Mouse (Mus musculus): ENCODE measurements at regions not wholly inside any gene's neighbourhood (a gene's known extent, or its start where the extent isn't known, plus 50 kb on each side); places are given as distances from the start of the nearest gene placed in this dataset.

DNA sequence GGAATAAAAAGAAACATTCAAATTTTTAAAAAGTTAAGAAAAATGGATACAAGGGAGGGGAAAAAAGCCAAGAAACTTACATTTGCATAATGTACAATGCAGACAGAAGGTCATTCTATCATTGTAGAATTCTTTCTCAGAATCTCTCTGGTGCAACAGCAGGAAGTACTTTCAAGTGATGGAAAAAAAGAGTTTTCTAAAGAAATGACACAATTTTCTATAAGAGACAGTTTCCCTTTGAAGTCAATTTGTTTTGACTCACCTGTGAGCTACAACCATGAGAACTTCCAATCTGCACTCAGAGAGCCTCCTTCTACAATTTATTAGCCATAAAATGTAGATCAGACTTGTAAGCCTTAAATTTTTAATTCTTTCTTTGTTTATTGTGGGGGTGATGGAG is 181.6 kb upstream of the Trib2 start:
- ATAC-seq (ENCODE audit: insufficient number of reproducible peaks, insufficient read depth, low FRiP score, low read depth), result no peak

GRCm38 (mm10) chr12:15993866-15994265 is 177.1 kb upstream of the Trib2 start:
- H3K27ac ChIP-seq (replicated peaks in 1 of 2; ENCODE audit: control insufficient read depth in 1 of 2, insufficient read depth in 1 of 2, low read depth in 2 of 2, low read length in 2 of 2), result no peak overlapping the region
- H3K27me3 ChIP-seq (ENCODE audit: control insufficient read depth, insufficient read depth, low read length), result no peaks in the 10 kb centered on the region
- H3K4me3 ChIP-seq (ENCODE audit: control insufficient read depth in 1 of 2, insufficient read depth in 1 of 2, low read depth in 1 of 2, low read length in 2 of 2), result no peak overlapping the region
- no peaks in the 10 kb centered on the region for H3K36me3 ChIP-seq (ENCODE audit: control insufficient read depth, insufficient read depth, low read length)
- H3K9ac ChIP-seq (ENCODE audit: low read length), result no peak overlapping the region
- H3K9me3 ChIP-seq (ENCODE audit: control insufficient read depth, low read length), result no peaks in the 10 kb centered on the region
- H3K4me2 ChIP-seq (ENCODE audit: low read length), result no peak overlapping the region
- 83% methylated on average over 3 of the region's 3 CpGs for WGBS
- no peak for ATAC-seq (ENCODE audit: insufficient number of reproducible peaks, insufficient read depth, low FRiP score, low read depth)
- H3K4me1 ChIP-seq (ENCODE audit: control insufficient read depth in 2 of 2, insufficient read depth in 2 of 2, low read length in 2 of 2), result no peaks in the 10 kb centered on the region

More for the DNA sequence above, 181.6 kb upstream of the Trib2 start:
- H3K4me1 ChIP-seq (ENCODE audit: control insufficient read depth in 2 of 2, insufficient read depth in 2 of 2, low read length in 2 of 2), result no peaks in the 10 kb centered on the region
- no peak overlapping the region for H3K9ac ChIP-seq (ENCODE audit: low read length)
- no peaks in the 10 kb centered on the region for H3K9me3 ChIP-seq (ENCODE audit: control insufficient read depth, low read length)
- no peak overlapping the region for H3K4me3 ChIP-seq (ENCODE audit: control insufficient read depth in 1 of 2, insufficient read depth in 1 of 2, low read depth in 1 of 2, low read length in 2 of 2)
- no peak overlapping the region for H3K4me2 ChIP-seq (ENCODE audit: low read length)
- no peak overlapping the region for H3K27ac ChIP-seq (replicated peaks in 1 of 2; ENCODE audit: control insufficient read depth in 1 of 2, insufficient read depth in 1 of 2, low read depth in 2 of 2, low read length in 2 of 2)
- H3K36me3 ChIP-seq (ENCODE audit: control insufficient read depth, insufficient read depth, low read length), result no peaks in the 10 kb centered on the region
- H3K27me3 ChIP-seq (ENCODE audit: control insufficient read depth, insufficient read depth, low read length), result no peaks in the 10 kb centered on the region

- H3K9me3 ChIP-seq (ENCODE audit: control insufficient read depth, low read length), result no peaks in the 10 kb centered on the region
- H3K27me3 ChIP-seq (ENCODE audit: control insufficient read depth, insufficient read depth, low read length), result no peaks in the 10 kb centered on the region
- H3K4me1 ChIP-seq (ENCODE audit: control insufficient read depth in 2 of 2, insufficient read depth in 2 of 2, low read length in 2 of 2), result peaks cover 19 to 26% of the 10 kb centered on the region in 2 experiments
- no peak overlapping the region for H3K4me2 ChIP-seq (ENCODE audit: low read length)
- ATAC-seq (ENCODE audit: insufficient number of reproducible peaks, insufficient read depth, low FRiP score, low read depth), result no peak
- no peak overlapping the region for H3K4me3 ChIP-seq (ENCODE audit: control insufficient read depth in 1 of 2, insufficient read depth in 1 of 2, low read depth in 1 of 2, low read length in 2 of 2)
- no peak overlapping the region for H3K9ac ChIP-seq (ENCODE audit: low read length)
- H3K27ac ChIP-seq (replicated peaks in 1 of 2; ENCODE audit: control insufficient read depth in 1 of 2, insufficient read depth in 1 of 2, low read depth in 2 of 2, low read length in 2 of 2), result no peak overlapping the region; a peak in 1 of 4 replicates
- no peaks in the 10 kb centered on the region for H3K36me3 ChIP-seq (ENCODE audit: control insufficient read depth, insufficient read depth, low read length)
Measured at GRCm38 (mm10) chr12:15986351-15986750, 169.6 kb upstream of the Trib2 start.

DNA sequence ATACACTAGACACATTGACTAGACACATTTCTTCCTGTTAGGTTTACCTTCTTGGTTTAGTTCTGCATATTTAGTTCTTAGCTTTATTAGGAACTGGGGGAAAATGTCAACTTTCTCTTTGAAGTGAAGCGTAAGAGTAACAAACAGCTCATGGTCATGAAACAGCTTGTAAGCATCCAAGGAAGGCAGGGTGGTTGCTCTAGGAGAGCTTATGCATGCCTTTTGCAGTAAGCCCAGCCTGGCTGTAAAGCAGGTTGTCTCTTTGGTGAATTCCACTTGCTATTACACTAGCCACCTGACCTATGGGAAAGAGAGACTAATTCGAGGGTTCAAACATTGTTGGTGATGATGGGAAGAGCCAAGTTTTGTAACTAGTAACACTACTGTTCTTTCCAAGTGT is 168.9 kb upstream of the Trib2 start:
- Histone ChIP-seq H3K27me3 (ENCODE audit: control insufficient read depth, insufficient read depth, low read length) (no peaks in the 10 kb centered on the region), H3K36me3 (ENCODE audit: control insufficient read depth, insufficient read depth, low read length) (no peaks in the 10 kb centered on the region), H3K9ac (ENCODE audit: low read length) (no peak overlapping the region), H3K4me3 (ENCODE audit: control insufficient read depth in 1 of 2, insufficient read depth in 1 of 2, low read depth in 1 of 2, low read length in 2 of 2) (no peak overlapping the region), H3K4me2 (ENCODE audit: low read length) (no peak overlapping the region), H3K27ac (replicated peaks in 1 of 2; ENCODE audit: control insufficient read depth in 1 of 2, insufficient read depth in 1 of 2, low read depth in 2 of 2, low read length in 2 of 2) (peak overlapping the region; percentile 50 to 55), H3K4me1 (ENCODE audit: control insufficient read depth in 2 of 2, insufficient read depth in 2 of 2, low read length in 2 of 2) (peaks cover 21 to 33% of the 10 kb centered on the region in 2 experiments), H3K9me3 (ENCODE audit: control insufficient read depth, low read length) (no peaks in the 10 kb centered on the region)
- WGBS, result 59% methylated on average over 2 of the region's 2 CpGs
- no peak for ATAC-seq (ENCODE audit: insufficient number of reproducible peaks, insufficient read depth, low FRiP score, low read depth)

DNA sequence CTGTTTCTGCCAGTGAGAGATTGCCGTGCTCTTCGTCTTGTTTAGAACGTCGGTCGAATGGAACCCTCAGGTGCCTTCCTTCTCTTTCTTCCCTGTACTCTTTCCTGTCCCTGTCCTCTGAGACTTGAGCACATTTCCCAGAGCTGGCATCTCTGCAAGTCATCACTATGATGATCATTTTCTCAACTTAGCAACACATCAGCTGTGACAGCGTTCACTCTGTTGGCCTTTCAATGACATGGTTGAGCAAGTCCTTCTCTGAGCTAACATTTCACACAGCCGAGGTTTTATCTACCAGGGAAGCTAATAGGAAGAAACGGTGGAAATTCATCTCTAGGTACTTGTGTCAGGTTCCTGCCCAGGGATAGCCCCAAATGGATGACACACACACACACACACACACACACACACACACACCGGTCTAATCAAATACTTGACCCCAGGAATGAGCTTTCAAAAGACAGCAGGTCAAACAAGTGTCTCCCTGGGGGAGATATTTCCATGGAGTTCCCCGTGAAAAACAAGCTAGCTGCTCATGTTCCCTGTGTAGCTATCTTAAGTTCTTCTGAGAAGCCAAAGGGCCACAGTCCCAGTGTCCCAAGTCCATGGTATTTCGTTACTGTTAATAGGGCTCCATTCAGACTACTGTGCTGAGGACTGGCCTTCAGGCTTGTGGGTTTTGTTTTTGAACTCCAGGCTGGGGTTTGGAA is 167.0 kb upstream of the Trib2 start:
- Histone ChIP-seq H3K9me3 (ENCODE audit: control insufficient read depth, low read length) (no peaks in the 10 kb centered on the region), H3K4me2 (ENCODE audit: low read length) (no peak overlapping the region), H3K27ac (replicated peaks in 1 of 2; ENCODE audit: control insufficient read depth in 1 of 2, insufficient read depth in 1 of 2, low read depth in 2 of 2, low read length in 2 of 2) (no peak overlapping the region), H3K27me3 (ENCODE audit: control insufficient read depth, insufficient read depth, low read length) (no peaks in the 10 kb centered on the region), H3K9ac (ENCODE audit: low read length) (no peak overlapping the region), H3K4me1 (ENCODE audit: control insufficient read depth in 2 of 2, insufficient read depth in 2 of 2, low read length in 2 of 2) (peaks cover 21 to 35% of the 10 kb centered on the region in 2 experiments), H3K36me3 (ENCODE audit: control insufficient read depth, insufficient read depth, low read length) (no peaks in the 10 kb centered on the region), H3K4me3 (ENCODE audit: control insufficient read depth in 1 of 2, insufficient read depth in 1 of 2, low read depth in 1 of 2, low read length in 2 of 2) (no peak overlapping the region)
- 69% methylated on average over 11 of the region's 11 CpGs for WGBS
- no peak for ATAC-seq (ENCODE audit: insufficient number of reproducible peaks, insufficient read depth, low FRiP score, low read depth)

GRCm38 (mm10) chr12:15981741-15982140 is 165.0 kb upstream of the Trib2 start:
- Histone ChIP-seq H3K4me1 (ENCODE audit: control insufficient read depth in 2 of 2, insufficient read depth in 2 of 2, low read length in 2 of 2) (peaks cover 21 to 35% of the 10 kb centered on the region in 2 experiments), H3K4me2 (ENCODE audit: low read length) (no peak overlapping the region), H3K27ac (replicated peaks in 1 of 2; ENCODE audit: control insufficient read depth in 1 of 2, insufficient read depth in 1 of 2, low read depth in 2 of 2, low read length in 2 of 2) (no peak overlapping the region), H3K9me3 (ENCODE audit: control insufficient read depth, low read length) (no peaks in the 10 kb centered on the region), H3K27me3 (ENCODE audit: control insufficient read depth, insufficient read depth, low read length) (no peaks in the 10 kb centered on the region), H3K36me3 (ENCODE audit: control insufficient read depth, insufficient read depth, low read length) (no peaks in the 10 kb centered on the region), H3K4me3 (ENCODE audit: control insufficient read depth in 1 of 2, insufficient read depth in 1 of 2, low read depth in 1 of 2, low read length in 2 of 2) (no peak overlapping the region), H3K9ac (ENCODE audit: low read length) (no peak overlapping the region)
- no peak for ATAC-seq (ENCODE audit: insufficient number of reproducible peaks, insufficient read depth, low FRiP score, low read depth)
- WGBS, result 45% methylated on average over 1 of the region's 1 CpGs

DNA sequence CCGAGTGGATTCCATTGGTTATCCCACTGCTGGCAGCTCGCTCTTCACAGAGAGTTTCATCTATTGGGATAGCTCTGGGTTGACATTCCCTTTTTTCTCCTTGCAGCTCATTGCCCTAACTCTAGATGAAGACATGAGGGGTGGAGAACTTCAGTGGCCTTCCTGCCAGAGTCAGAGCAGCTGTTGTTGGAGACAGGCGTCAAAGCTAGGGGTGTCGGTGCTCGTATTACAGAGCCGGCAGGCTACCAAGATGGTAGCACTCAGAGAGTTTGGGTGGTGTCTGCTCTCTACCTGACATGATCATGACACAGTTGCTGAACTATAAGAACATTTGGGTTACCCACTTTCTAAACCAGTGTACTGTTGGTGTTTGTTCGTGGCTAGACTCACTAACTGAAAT is 162.5 kb upstream of the Trib2 start:
- Histone ChIP-seq H3K9ac (ENCODE audit: low read length) (no peak overlapping the region), H3K27ac (replicated peaks in 1 of 2; ENCODE audit: control insufficient read depth in 1 of 2, insufficient read depth in 1 of 2, low read depth in 2 of 2, low read length in 2 of 2) (no peak overlapping the region), H3K36me3 (ENCODE audit: control insufficient read depth, insufficient read depth, low read length) (no peaks in the 10 kb centered on the region), H3K4me3 (ENCODE audit: control insufficient read depth in 1 of 2, insufficient read depth in 1 of 2, low read depth in 1 of 2, low read length in 2 of 2) (no peak overlapping the region), H3K4me1 (ENCODE audit: control insufficient read depth in 2 of 2, insufficient read depth in 2 of 2, low read length in 2 of 2) (peaks cover 12 to 21% of the 10 kb centered on the region in 2 experiments; a peak in 3 of 4 replicates), H3K4me2 (ENCODE audit: low read length) (no peak overlapping the region), H3K27me3 (ENCODE audit: control insufficient read depth, insufficient read depth, low read length) (no peaks in the 10 kb centered on the region), H3K9me3 (ENCODE audit: control insufficient read depth, low read length) (no peaks in the 10 kb centered on the region)
- WGBS, result 93% methylated on average over 7 of the region's 7 CpGs
- ATAC-seq (ENCODE audit: insufficient number of reproducible peaks, insufficient read depth, low FRiP score, low read depth), result no peak

- no peak overlapping the region for H3K9ac ChIP-seq (ENCODE audit: low read length)
- 72% methylated on average over 3 of the region's 3 CpGs for WGBS
Measured at GRCm38 (mm10) chr12:15971786-15972185, 155.1 kb upstream of the Trib2 start.

More at GRCm38 (mm10) chr12:15971786-15972185, 155.1 kb upstream of the Trib2 start:
- ATAC-seq (ENCODE audit: insufficient number of reproducible peaks, insufficient read depth, low FRiP score, low read depth), result no peak
- Histone ChIP-seq H3K36me3 (ENCODE audit: control insufficient read depth, insufficient read depth, low read length) (no peaks in the 10 kb centered on the region), H3K4me1 (ENCODE audit: control insufficient read depth in 2 of 2, insufficient read depth in 2 of 2, low read length in 2 of 2) (peaks cover 2 to 9% of the 10 kb centered on the region in 2 experiments; a peak in 3 of 4 replicates), H3K27ac (replicated peaks in 1 of 2; ENCODE audit: control insufficient read depth in 1 of 2, insufficient read depth in 1 of 2, low read depth in 2 of 2, low read length in 2 of 2) (no peak overlapping the region), H3K9me3 (ENCODE audit: control insufficient read depth, low read length) (no peaks in the 10 kb centered on the region), H3K27me3 (ENCODE audit: control insufficient read depth, insufficient read depth, low read length) (no peaks in the 10 kb centered on the region), H3K4me2 (ENCODE audit: low read length) (no peak overlapping the region), H3K4me3 (ENCODE audit: control insufficient read depth in 1 of 2, insufficient read depth in 1 of 2, low read depth in 1 of 2, low read length in 2 of 2) (no peak overlapping the region)
